Mouse (Mus musculus): Measurements from ENCODE around the gene Rgs10.
"Not testable (repeated sequence)": the region's sequence is repeated elsewhere in the genome, so short reads cannot be mapped to it uniquely, and the experiment has no call there.

The Rgs10 gene

DNA sequence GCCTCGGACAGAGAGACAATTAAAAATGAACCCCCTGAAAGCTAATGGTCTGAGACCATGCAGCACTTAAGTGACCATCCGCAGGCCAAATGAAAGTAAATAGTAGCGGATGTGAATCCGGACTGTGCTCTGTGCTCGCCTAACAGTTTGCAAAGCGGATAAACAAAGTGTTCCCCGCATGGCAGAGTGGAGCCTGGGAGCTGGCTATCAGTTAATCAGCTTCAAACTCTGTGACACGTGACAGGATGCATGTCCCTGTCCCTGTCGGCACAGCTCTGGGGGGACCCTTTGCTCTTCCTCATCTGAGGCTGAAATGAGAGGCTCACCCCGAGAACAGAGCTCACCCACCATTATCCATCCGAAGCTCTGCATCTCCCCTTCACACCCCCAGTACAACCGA lies 49.2 kb downstream of the Rgs10 start:
- DNase-seq: no peak

DNA sequence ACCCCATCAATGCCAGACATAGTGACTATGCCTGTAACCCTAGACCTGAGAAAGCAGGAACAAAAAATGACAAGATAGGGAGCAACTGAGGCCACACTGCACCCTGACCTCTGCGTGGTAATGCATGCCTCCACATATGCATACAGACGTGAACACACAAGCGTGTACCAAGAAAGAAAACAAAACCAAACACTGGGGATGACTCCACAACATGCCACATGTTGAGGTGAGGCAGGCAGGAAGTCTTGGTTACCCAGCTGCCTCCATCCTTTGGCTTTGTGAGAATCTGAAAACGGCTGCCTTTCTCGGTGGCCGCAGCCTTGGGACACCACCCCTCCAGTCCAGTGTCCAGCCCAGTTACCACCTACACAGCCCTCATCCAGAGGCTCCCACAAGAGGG lies 49.7 kb downstream of the Rgs10 start:
- DNase-seq: no peak

DNA sequence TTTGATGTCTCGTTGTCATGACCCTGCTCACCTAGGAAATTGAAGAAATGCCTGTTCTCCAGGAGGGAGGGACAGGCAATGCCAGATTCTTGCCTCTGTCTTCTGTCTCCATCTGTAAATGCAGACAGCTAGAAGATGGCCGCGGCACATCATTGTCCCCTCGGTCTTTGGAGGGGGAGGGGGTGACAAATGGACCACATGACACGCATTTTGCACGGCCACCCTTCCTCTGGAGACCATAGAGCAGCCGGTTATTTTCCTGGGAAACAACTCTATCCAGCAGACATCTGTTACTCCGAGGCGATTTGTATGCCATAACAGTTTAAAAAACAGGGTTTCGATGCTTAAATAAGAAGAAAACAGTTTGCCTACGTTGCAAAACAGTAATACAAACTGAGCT lies 51.9 kb downstream of the Rgs10 start:
- no peak for DNase-seq

DNA sequence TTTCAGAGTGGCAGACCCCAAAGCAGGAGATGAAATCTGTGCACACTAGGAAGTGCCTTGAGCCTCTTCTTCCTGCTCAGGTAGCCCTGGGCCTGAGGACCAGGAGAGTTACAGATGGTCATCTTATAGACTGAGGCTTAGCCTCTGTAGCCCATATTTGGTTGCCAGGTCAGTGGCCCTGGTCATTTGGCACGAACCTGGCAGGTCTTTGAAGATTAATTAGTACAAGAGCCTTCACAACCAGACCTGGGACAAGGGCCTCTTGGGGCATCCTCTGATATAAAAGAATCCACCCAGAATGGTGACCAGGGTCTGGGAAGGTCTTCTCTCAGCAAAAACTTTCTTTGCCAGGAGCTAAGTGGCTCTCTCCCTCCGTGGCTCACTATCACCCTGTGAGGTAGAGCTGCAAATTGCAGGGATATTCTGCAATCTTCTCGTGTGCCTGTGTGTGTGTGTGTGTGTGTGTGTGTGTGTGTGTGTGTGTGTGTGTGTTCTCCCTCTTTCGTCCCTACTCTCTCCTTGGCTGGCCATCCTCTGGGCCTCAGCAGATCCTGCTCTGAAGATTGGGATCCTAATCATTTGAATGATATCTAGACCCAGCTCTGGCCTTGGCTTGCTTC lies 53.4 kb downstream of the Rgs10 start:
- no peak for DNase-seq

DNA sequence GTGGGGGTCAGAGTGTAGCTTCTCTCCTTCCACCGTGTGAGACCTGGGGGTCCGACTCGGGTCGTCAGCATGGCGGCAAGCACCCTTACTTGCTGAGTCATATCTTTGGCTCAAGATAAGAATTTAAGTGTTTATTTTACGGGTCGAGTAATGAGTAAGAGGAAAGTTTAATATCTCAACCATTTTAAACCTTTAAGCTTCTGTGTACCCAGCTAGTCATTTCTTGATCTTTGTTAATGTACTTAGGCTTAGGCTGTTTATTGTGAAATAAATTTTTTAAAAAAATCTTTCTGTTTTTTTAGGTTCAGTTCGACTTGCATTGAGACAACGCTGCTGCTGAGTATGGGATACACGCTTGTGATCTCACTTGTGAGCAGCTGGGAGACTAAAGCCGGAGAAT lies 54.0 kb downstream of the Rgs10 start:
- no peak for DNase-seq

DNA sequence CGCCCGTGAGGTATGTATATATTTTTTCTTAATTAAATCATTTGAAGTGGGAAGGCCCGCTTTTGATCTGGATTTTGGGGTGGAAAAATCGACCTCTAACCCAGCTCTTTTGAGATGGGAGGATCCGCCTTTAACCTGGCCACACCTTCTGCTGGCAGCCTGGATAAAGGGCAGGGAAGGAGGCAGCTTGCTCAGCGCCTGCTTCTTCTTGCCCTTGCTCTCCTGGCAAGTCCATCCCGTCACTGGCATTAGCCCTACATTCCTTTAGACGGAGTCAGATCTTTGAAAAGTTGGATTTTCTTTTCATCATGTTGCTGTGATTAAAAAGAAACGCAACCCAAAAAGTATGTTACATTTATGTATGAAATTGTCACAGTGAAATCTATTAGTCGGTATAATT lies 54.8 kb downstream of the Rgs10 start:
- DNase-seq: no peak

DNA sequence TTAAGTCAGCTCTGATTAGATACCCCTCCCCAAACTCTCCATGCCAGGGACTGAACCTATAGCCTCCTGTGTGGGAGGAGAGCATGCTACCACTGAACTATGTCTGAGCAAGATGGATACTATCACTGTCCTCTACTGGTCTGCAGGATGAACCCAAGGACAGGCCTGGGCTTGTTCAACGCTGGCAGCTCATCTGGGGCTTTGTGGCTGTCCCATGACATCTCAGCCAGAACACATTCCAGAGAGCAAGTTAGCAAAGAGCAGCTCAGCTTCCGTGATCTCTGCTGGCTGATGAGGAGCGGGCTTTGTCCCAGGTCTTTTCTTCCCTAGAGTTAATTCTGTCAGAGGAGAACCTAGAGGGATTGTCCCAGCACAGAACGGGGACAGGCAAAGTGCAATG lies 55.6 kb downstream of the Rgs10 start:
- no peak for DNase-seq

DNA sequence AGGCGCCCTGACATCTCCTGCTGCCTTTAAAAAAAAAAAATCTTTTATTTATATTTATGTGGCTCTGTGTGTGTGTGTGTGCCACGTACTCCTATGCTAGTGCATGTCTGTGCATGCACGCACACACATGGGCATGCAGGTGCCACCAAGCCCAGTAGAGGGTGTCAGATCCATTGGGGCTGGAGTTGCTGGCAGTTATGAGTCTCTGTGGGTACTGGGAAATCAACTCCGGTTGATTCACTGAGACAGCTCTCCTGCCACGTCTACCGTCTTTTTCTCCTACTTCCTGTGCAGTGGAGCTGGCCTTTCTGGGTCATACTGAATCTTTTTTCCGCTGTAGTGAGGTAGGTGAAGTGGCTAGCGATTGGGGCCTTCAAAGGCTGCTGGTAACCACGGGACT lies 58.8 kb downstream of the Rgs10 start:
- DNase-seq: no peak

DNA sequence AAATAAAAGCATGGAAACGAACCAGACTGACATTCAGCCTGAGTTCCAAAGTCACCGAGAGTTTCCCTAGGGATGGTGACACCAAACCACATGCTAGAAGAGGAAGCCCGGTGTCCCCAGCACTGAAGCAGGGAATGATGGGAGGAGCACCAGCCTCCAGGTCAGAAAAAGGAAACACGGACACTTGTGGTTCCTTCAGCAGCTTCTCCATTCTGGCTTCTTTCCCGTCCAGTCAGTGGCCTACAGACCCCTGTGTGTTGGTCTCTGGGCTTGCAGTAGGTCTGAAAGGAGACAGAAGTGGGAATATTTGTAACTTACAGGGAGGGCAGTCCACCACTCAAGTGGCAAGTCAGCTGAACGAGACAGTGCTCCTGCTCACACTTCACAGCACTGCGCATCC lies 59.4 kb downstream of the Rgs10 start:
- no peak for DNase-seq

DNA sequence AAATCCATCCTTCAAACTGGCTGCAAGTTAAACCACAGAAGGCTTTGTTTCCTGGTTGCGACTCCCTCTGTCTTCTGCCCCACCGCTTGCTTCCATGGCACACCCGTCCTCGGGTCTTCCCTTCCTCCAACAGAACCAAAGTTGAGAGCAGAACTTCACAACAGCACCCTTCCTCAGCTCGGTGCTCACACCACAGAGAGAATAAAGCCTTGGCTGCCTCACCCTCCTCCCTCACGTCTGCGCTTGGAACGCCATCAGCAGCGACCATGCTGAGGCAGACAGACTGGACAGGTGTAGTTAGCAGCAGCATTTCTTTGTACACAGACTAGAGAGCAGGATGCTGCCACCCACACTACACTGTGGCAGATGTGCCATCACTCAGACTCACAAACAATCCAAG lies 59.8 kb downstream of the Rgs10 start:
- no peak for DNase-seq

DNA sequence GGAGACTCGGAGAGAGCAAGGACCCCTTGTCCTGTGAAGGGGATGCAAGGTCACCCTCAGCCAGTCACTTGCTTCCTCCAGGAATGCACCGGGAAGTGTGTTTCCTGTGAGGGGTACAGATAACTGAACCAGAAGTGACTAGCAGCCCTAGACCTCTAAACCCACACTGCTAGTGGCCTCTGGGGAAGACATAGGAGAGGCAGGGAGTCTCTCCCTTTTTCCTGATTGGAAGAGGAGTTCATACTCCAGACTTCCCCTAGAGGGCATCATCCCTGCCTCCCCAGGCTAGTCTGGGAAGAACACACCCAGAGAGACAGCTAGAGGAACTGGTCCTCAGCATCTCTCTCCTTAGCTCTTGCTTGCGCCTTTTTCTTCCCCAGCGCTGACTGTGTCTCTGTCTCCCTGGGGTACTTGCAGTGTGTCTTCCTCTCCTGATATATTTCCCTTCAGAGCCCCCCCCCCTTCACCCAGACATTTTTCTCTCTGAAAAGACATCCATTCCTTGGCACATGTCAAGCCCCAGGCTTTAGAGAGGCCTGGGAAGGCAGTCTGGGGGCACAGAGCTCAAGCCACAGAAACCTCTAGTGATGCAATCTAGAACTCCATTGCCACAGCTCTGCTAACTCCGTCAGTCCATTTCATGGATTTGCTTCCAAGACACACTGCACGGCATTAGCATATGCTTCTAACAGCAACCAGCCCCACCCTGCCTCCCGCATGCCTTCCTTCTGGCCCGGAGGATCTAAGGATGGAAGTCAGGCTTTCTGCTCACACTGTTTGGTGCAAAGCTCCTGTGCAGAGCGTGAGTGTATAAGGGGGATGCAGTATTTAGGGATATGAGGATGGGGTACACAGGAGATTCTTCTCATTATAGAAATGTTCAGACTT lies 61.4 kb downstream of the Rgs10 start:
- DNase-seq: no peak

DNA sequence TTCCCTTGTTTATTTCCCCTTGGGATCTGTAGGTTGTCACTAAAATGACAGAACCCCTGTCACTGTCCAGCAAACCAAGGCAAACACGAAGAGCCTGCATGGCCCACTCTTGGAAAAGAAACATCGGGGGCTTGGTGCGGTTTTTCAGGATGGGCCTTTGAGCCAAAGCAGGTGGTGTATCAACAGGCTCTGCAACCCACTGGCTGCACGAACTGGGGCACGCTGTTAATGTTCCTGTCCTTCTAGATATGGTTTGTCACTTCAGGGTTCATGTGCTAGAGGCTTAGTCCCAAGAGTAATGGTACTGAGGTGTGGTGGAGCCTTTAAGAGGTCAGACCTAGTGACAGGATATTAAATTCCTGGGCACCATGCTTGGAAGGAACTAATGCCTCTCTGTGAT lies 63.1 kb downstream of the Rgs10 start:
- DNase-seq: no peak

DNA sequence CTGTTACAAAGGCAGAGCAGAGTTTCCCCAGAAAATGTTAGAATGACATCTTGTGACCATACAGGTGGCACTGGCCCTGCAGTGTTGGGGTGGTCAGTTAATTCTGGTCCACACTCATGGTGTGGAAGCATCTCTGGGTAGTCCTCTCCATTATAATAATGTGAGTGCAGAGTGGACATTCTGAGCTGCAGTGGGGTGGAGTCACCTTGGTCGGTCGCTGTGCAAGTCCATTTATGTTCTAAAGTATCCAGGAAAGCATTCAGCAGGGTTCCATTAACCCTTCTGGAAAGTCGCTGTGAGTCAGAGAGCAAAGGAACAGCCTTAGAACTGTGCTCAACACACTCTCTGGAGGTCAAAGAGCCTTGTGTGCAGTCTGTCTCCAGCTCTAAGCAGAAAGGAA lies 65.8 kb downstream of the Rgs10 start:
- no peak for DNase-seq

DNA sequence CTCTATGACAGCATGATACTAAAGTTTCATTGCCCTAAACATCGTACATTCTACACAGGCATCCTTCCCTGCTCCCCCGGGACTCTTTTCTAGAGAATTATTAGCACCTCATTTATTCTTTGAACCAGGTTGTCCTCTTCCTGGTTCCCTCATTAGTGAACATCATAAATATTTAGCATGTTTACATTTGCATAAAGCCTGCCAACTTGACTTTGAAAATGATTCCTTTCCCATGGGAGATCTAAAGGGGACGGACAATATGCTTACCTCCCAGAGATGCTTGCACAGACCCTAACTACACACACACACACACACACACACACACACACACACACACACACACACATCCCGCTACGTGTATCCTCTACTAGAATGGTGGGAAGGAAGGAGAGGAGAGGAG lies 67.4 kb downstream of the Rgs10 start:
- DNase-seq: no peak

DNA sequence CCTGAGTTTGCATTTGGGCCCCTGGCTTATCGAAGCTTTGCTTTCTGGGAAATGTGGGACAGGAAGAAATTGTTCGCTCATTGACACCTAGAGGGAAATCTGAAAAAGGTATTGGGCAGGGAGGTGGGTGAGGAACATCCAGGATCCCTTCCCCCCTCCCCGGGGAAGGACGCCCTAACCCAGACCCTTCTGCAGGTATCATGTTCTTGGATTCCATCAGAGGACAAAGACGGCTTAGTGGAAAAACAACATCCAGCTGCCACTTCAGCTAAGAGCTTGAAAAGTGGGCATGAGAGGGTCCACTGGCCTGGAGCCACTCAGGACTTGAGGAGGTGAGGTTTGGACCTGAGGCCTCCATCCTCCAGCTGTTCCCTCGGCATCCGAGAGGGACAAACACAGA lies 68.2 kb downstream of the Rgs10 start:
- no peak for DNase-seq

DNA sequence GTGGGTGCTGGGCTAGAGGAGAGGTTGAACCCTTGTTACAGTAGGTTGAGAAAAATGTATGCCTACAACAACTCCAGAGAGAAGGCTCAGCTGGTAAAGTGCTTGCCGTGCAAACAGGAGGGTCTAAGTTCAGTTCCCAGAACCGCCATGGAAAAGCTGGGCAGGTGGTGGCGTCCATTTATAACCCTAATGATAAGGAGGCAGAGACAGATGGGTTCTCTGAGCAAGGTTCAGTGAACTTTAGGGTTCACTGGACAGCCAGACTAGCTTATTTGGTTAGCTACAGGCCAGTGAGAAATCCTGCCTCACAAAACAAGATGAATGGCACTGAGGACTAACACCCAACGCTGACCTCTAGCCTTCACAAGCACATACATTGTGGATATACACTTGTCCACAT lies 68.8 kb downstream of the Rgs10 start:
- DNase-seq: no peak

DNA sequence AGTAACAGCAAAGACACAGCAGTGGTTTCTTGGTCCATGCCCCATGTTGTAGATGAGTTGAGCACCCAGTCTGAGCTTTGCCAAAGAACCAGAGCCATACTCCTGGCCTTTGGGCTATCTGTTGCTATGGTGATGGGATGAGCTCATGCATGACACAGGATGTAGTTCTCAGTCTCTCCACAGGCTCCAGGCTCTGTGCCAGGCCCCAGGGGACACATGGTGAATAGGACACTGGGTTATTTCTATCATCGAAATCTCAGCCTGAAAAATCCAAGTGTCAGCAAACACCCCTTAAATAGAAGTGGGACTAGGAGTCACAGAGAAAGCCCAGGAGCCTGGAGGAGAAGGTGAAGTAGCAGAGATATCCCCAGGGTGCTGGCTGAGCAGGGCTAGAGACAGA lies 70.0 kb downstream of the Rgs10 start:
- no peak for DNase-seq

DNA sequence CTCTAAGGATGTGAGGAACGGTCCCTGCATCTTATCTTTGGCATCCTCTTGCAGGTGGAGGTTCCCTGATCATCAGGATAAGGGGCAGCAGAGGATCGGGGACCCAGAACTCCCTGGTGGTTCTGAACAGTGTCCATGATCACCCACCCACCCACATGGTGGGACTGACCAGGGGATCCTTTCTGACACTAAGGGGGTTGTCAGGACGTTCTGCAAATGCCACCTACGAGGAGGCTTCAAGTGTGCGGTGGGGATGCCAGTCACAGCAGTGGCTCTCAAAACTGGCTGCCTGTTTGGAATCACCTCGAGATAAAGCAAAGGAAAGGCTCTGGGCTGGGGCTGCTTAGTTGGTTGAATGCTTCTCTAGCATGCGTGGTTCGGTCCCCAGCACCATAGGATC lies 71.6 kb downstream of the Rgs10 start:
- DNase-seq: no peak

DNA sequence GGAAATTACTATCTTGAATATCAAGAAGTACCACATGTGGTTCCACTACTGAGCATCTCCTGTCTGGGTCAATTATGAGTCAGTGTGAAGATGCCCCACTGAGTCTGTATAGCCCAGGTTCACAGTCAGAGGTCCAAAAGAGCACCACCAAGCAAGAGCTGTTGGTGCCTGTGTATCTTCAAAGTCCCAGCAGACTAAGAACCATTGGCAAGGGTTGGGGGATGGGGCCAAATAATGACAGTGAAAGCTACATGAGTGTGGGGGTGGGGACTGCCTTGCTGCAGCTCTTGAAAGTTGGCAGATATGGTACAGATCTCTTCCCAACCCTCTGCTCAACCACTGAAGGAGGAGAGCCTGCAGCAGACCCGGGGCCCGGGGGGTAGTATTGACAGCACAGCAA lies 72.0 kb downstream of the Rgs10 start:
- DNase-seq: no peak

DNA sequence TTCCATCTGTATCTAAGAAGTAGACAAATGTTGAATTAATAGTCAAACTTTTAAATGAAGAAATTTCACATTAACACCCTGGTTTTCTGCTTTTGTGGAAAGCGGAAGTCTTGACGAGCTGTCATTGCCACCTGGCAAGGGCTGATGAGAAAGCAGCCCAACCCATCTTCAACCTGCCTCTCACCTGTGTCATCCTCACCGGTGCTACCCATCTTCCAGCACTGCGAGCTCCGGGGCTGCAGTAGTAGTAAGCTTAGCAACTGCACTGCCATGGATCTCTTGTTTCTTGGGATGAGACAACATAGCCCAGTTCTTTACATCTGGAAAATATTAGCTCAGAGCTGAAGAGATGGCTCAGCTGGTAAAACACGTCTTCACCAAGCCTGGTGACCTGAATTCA lies 72.9 kb downstream of the Rgs10 start:
- no peak for DNase-seq

DNA sequence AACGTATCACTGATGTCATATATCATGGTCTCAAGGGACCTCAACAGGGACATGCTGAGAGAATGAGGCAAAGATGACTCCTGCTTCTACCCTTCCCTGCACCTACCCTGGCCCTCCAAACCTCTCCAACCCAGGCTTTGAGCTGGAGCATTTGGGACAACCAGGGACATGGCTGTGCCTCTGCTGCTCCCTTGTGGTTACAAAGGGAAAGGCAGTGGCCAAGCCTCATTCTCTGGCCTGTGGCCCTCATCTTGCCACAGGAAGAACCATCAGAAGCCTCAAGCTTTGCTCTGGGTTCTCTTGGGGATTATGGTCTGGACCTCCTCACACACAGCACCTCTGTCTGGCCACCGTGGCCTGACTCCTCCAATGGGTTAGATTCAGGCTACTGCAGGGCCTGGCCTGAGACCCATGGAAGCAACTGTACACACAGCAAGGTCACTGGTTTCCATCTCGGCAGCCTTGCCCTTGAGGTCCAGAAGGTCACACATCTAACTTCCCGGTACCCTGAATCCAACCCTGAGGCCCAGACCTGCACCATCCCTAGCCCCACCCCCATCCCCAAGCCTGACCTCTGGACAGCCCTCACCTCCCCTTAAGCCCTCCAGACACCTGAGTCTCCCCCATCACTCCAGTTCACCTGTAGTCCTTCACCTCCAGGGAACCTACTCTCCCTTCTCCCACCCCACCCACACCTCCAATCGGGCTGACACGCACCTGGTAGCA lies 73.5 kb downstream of the Rgs10 start:
- DNase-seq: peak; percentile 44

DNA sequence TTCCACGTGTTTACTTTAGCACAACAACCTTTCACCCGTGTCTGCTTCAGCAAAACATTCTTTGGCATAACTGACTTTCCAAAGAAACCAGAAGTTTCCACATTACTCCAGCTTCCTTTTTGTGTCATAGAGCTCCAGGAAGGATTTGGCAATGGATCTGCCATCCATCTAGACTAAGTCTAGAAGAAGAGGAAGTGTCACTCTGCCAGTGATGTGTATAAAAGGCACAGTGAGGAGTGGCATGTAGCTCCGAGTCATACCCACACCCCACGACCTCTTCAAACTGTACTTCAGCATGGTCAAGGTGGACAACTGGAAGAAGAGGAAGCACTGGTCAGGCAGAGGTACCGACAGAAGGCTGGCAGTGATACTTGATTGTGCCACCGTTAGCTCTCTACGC lies 74.1 kb downstream of the Rgs10 start:
- DNase-seq: no peak

DNA sequence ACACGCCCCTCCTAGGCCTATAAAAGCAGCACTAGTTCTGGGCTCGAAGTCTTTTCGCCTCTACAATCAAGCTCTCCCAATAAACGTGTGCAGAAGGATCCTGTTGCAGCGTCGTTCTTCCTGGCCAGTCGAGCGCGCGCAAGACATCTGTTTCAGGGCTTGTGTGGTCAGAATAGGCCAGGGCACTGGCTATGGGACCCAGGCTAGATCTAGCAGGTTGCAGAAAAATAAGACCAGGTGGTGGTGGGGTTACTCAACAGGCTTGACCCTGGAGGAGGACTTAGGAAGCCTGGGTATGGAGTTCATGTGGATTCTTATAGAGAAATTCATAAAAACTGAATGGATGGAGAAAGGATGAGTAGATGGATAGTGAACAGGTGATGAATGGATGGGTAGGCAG lies 75.9 kb downstream of the Rgs10 start:
- DNase-seq: not testable (repeated sequence)

DNA sequence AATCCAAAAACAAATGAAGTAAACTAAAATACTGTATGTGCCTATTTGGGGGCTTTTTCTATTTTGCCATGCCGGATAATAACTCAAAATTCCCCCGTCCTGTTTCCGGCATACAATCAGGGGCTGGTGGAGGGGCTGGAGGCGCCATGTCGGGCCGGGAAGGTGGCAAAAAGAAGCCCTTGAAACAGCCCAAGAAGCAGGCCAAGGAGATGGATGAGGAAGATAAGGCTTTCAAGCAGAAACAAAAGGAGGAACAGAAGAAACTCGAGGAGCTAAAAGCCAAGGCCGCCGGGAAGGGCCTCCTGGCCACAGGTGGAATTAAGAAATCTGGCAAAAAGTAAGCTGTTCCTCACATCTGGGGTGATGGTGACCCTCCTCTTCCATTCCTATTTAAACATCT lies 78.2 kb downstream of the Rgs10 start:
- not testable (repeated sequence) for DNase-seq

Data from layer of hippocampus, adult 9-11 months (tissue).